Mouse (Mus musculus): ENCODE data around the gene Dctn3. TPM values are rescaled to one million over a fixed set of nuclear protein-coding genes. Genes with fewer than 3 reads are reported as not detected.
"Not testable (repeated sequence)": the region's sequence is repeated elsewhere in the genome, so short reads cannot be mapped to it uniquely, and the experiment has no call there.

The Dctn3 gene
- total RNA-seq, 4 experiments from 2014 or later: 141 to 156 (median 152) TPM

DNA sequence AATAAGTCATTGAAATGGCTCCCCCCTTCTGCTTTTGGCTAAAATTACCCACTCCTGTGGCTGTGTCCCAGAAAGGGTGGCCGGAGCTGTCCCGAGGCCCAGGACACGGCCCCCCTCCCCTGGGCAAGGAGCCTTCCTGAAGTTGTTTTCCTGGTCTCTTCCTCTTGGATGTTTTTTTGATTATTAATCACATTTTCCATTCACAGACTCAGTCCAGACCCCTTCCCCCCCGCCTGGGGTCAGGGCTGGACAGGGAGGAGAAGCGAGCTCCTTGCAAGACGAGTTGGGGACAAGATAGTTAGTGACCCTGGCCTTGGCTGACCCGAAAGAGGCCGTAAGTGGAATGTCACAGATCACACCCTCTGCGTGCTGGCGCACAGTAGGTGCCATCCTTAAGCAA lies 23.2 kb downstream of the Dctn3 start, which contains the start of gene Il11ra1:
Il11ra1 (plus strand) TSS at position 207 of the 400 bp plus-strand sequence.
- not testable (repeated sequence) for DNase-seq (ENCODE audit: low spot score in 2 of 2)

DNA sequence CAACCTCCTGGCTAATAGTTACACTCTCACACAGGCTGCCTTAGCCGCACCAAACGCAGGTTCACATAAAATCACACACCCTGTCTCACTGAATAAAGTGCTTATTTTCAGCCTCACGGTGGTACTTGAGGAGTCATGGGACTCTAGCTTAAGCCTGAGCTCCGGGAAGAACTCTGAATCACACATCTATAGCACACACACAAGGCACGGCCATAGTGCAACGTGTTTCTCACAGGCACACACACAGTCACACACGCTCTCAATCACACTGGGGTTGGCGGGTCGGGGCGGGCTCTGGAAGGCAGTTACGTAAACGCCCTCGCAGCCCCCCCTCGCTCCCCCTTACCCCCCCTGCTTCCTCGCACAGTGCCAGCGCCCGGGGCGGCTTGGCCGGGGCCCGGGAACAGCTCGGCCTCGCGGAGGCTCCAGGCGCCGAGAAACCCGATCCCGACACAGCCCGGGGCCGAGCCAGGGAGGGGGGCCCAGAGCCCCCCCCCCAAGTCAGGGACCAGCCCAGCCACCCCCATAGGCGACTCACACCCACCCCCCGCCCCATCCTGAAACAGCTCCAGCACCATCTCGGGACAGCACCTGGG lies 24.5 kb downstream of the Dctn3 start:
- not testable (repeated sequence) for DNase-seq (ENCODE audit: low spot score in 2 of 2)

DNA sequence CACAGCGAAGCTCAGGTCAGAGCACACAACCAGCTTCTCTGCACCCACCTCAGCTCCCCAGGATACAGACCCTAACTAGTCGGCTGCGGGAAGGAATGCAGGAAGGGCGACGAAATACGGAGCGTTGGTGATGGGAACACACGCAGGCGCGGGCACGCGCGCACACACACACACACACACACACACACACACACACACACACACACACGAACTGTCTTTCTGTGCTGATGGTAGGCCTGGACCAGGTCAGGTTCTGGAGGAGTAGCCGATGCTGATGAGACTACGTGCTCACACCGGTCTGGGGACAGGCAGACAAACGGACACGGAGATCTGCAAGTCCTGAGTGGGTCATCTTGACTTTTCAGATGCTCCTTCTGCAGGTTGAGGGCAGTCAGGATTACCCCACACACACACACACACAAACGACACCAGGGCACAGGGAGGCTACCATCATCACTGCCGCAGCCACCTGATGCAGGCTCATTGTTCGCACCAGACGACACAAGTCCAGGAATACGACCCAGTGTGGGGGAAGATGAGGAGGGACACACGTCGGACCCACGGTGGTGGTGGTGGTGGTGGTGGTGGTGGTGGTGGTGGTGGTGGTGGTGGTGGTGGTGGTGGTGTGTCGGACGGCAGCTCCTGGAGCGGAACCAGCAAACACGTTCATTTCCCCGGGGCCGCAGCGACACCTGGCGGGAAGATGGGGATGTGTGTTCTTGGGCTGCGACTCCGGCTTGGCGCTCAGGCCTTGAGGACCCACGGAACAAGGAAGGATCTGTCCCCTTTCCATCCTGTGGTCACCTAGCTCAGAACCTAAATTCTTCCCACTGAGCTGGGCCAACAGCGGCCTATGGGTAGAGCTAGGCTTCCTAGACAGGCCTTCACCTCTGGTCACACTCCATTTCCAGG lies 25.8 kb downstream of the Dctn3 start, which contains the start of gene Cntfr:
Cntfr (minus strand) TSS at position 160 of the 912 bp plus-strand sequence.
- peak; percentile 67 to 91 for DNase-seq (ENCODE audit: low spot score in 2 of 2)

DNA sequence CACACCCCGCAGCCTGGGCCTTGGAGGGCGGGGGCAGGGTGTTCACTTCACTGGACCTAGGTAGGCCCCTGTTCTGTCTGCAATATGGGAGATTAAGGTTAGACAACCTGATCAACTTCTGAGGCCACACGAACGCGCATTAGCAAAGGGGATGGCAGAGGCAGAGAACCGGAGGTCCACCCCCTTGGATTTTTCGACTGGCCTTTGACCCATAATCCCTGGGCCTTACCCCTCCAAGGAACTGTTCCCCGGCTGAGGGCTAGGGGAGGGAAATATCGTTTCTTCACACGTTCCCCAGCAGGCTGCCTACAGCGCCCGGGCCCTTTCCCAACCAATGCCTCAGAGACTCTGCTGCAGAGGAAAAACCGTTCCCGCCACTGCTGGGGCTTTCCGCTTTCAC lies 26.5 kb downstream of the Dctn3 start:
- not testable (repeated sequence) for DNase-seq (ENCODE audit: low spot score in 2 of 2)

DNA sequence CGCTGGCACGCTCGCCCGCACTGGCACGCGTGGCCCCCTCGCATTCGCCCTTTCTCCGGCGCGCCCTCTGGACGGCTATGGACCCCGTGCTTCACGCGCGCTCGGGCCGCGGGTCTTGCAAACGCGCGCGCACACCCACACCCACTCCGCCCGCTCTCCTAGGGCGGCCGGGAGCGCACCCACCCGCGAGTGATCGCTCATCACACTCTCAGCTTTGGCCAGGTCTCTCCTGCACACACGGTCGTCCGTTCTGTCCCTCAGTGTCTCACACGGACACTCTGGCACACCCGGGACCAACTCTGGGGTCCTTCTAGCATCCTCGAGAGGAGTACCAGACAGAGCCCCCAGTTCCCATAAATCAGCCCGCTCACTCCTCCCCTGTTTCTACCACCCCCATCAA lies 27.2 kb downstream of the Dctn3 start:
- DNase-seq (ENCODE audit: low spot score in 2 of 2): not testable (repeated sequence)

DNA sequence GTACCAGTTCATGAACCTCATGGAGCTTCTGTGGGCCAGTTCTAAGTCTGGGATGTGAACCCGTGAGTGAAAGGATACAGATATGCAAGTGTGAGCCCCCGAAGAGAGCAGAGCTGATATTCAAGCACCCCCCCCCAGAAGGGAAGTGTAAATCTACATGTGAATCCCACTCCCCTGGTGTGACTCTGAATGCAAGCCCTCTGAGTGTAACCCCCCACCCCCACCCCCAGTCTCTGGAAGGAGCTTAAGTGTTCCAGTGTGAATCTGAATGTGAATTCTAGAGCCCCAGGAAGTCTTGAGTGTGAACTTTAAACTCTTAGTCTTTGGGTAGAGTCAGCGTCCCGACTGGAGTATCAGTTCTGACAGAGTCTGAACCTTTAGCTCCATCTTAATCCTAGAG lies 29.5 kb downstream of the Dctn3 start:
- DNase-seq (ENCODE audit: low spot score in 2 of 2): not testable (repeated sequence)

DNA sequence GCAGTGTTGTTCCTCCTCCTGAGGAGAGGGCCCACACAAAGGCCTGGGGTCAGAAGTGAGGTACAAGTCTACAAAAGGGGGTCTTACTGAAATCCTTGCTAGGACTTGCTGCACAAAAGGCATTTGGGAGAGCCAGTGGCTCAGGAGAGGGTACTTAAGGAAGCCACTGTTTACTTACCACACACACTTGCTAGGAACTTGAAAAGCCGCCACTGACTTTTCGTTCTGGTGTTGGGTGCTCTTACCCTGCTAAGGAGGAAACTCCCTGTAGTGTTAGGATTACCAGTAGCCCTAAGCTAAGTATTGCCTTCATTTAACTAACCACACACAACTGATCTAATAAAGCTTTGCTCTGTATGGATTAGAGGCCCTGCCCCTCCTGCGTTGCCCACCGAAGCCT lies 33.0 kb downstream of the Dctn3 start:
- DNase-seq (ENCODE audit: low spot score in 2 of 2): not testable (repeated sequence)

DNA sequence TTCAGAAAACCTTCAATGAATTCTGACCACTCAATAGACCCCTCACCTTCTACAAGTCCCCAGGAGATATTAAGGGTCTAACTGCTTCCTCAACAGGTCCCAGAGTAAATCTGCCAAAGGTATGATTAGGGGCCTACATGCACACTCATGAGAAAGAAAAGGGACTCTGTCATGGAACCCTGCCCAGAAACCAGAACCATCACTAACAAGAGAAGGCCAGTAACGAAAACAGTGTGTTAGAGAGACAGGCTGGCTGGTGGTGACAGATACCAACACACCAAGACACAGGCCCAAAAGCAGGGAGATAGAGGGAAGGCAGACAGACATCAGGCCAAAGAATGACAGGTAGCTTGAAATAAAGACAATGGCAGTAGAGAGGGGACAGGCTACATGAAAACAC lies 34.4 kb downstream of the Dctn3 start:
- DNase-seq (ENCODE audit: low spot score in 2 of 2): not testable (repeated sequence)

DNA sequence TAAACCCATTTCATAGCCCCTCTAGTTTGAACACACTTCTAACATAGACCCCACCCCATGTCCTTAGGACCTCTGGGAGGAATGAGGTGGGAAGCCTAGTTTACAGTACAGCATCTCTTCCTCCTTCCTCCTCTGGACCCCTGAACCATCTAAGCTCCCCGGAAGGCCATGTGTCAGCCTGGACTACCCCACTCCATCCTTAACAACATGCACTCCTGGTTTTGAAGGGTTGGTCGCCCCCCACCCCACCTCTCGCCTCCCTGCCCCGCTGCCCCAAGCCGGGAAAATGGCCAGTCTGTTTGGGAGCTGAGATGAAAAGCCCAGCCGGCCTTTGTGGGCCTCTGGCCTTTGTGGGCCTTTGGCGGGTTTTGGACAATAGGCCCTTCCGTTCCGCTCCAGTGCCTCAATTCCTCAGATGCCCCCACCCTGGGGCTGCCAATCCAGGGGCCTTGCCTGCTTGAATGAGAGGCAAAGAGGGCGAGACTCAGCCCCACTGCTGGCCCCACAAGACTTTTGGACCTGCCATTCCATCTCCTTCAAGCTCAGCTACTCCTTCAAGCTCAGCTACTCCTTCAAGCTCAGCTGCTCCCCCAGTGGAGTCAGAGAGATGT lies 37.0 kb downstream of the Dctn3 start:
- DNase-seq (ENCODE audit: low spot score in 2 of 2): not testable (repeated sequence)

DNA sequence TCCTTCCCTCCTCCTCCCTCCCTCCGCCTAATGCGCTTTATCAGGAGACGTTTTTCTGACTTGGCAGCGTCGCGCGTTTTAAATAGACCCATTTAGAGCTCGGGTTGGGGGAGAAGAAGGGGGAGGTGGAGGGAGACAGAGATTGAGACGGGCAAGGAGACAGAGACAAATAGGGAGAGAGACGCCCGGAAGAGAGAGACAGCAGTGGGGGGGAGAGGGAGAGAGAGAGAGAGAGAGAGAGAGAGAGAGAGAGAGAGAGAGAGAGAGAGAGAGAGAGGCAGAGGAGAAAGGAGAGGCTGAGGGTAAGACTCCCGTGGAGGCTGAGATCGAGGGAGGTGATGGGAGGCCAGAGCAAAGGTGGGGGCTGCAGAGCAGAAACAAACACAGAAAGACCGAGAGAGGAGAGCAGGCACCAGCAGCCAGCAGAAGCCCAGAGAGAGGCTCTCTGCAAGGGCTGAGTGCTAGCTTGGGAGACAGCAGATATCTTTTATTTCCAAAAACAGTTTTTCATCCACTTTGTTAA lies 38.0 kb downstream of the Dctn3 start:
- DNase-seq (ENCODE audit: low spot score in 2 of 2): not testable (repeated sequence)

DNA sequence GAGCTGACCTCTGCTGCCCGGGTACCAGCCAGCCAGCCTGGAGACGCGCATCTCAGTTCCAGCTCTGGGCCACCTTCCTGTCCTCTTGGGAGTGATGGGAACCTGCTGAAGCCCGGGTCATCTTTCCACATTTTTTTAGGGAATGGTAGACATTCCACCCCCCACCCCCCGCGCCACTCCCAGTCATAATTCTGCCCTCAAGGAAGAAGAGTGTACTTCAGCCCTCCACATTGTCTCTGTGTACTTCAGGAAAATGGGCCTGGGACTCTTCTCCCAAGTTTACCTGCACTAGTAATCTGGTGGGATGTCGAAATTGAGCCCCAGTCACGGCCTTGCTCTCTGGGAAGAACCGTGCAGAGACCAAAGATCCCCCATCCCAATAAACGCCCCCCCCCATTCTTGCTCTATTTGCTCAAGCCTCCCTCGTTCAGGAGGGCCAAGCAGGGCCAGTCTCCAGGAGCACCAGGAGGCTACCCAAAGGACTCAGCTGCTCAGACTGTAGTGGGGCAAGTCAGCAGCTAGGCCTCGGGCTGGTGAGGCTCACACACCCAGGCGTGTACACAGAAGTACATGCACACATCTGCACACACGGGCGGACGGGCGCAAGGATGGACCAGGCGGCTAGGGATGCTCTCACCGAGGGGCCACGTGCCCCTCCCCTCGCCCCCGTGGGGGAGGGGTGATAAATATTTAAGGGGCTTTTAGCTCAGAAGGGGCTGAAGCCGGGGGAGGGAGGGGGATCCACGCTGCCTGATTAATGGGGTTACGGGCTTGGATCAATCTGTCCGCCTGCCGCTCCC lies 38.6 kb downstream of the Dctn3 start:
- DNase-seq (ENCODE audit: low spot score in 2 of 2): not testable (repeated sequence)

DNA sequence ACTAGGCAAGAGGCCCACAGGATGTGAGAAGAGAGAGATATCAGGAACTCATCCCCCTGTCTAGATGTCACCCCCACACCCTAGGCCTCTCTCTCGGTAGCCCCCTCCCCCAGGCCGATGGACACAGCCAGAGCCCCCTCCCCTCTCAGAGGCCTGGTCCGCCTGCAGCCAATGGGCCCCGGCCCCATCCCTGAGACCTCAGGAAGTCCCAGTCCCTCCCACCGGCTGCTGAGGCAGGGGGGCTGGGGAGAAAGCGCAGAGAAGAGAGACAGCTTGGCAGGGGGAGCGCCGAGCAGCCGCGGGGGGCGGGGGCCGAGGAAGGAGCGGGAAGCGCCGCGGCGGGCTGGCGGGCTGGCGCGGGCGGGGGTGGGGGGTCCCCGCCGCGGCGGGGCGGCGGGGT lies 39.7 kb downstream of the Dctn3 start:
- not testable (repeated sequence) for DNase-seq (ENCODE audit: low spot score in 2 of 2)

DNA sequence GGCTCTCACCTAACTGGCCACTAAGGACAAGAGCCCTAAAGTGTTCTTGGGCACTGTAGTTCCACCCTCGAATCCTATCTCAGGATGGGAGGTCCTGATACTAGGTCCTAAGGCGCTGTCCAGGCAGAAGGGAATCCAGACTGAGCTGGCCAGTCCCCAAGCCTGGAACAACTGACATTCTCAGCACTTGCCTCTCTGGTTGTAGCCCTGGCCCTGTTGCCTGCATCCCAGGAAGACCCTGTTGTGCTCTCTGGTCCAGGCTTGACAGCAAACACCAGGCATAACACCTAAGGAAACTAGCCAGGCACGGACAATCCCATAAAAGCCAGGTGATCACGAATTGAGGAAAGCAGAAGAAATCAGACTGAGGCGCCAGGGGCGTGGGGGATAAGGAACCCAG lies 40.2 kb downstream of the Dctn3 start:
- no peak for DNase-seq (ENCODE audit: low spot score in 2 of 2)

DNA sequence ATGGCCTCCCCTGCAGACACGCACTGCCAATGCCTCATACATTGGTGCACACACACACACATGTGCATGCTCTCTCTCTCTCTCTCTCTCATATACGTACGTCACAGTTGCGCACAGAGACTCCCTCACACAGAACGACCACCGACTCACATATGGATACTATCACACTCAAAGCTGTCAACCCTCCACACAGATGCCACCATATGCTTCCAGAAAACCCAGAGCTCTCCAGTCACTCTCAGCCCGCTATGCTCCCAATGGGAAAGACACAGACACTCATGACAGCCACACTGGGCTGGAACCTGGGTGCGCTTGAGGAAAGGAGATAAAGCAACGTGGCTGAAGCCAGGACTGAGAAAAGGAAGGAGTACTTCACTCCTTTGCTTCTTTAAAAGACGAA lies 41.0 kb downstream of the Dctn3 start:
- no peak for DNase-seq (ENCODE audit: low spot score in 2 of 2)

DNA sequence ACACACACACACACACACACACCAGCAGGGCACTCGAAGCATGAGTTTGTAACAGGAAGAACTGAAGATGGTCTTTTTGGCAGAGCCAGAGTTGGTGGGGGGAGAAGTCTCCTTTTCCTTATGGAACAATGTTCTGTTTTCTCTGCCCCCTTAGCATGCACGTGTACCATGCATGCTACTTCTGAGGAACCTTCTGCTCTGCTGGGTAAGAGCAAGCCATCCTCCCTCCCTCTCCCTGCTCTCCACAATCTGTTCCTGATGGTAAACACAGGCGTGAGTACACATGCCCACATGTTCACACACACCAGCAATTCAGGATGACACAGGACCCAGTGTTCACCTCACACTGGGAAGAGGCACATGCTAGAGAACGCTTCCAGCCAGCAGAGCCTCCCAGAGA lies 41.8 kb downstream of the Dctn3 start:
- DNase-seq (ENCODE audit: low spot score in 2 of 2): peak; percentile 60 to 70

DNA sequence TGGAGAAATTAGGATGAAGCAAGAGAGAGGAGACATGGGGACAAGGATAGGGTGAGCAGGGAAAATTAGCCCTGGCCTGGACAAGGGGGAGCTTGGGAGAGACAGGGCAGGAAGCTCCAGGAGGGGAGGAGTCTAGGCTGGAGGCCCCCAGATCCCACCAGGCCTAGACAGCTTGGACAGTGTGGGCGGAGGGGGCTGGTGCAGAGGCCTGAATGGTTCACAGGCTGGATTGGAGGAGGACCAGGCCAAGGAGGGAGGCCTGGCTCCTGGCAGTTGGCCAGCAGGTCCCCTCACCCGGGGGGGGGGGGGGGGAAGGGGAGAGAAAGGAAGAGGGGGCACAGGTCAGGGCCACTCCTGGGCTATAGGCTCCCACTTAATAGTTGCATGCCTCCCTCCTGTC lies 43.7 kb downstream of the Dctn3 start:
- DNase-seq (ENCODE audit: low spot score in 2 of 2): no peak

DNA sequence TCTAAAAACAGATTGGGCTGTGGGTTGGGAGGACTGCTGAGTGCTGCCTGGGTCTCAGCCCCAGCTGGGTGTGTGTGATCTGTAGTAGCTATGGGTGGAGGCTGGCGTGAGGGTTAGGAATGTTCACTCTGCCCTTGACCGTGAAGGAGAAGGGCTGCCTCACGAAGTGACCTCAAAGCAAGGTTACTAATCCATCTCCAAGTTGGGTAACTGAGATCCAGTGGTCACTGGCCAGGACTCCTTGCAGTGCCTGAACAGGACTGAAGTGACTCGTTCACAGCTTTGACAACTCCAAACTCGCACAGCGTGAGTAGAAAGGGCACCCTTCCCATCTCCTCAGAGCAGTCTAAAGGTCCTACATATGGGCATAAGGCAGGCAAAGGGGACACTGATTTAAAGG lies 44.1 kb downstream of the Dctn3 start:
- DNase-seq (ENCODE audit: low spot score in 2 of 2): no peak

DNA sequence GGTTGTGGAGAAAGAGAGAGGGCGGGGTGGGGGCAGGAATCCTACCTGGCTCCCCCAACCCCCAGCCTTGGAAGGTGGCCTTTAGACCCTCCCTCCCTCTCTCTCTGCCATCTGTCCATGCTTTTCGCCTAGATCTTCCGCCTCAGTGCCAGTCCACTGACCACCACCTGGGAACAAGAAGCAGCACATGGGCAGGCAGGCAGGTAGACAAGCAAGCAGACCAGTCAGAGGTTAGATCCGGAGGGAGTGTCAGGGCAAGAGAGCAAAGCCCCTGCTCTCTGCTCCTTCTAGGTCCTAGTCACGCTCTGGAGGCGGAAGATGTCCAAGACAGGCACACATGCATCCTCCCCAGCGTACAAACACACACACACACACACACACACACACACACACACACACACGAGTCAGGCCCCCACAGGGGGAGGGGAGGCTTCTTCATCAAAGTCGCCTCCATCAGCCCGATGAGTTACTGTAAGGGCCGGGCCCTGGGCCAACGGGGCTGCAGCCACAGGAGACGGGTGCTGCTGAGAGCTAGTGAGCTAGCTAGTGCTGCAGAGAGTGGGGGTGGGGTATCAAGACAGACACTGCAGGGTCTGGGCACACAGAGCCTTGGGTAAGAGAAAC lies 45.9 kb downstream of the Dctn3 start:
- no peak for DNase-seq (ENCODE audit: low spot score in 2 of 2)

DNA sequence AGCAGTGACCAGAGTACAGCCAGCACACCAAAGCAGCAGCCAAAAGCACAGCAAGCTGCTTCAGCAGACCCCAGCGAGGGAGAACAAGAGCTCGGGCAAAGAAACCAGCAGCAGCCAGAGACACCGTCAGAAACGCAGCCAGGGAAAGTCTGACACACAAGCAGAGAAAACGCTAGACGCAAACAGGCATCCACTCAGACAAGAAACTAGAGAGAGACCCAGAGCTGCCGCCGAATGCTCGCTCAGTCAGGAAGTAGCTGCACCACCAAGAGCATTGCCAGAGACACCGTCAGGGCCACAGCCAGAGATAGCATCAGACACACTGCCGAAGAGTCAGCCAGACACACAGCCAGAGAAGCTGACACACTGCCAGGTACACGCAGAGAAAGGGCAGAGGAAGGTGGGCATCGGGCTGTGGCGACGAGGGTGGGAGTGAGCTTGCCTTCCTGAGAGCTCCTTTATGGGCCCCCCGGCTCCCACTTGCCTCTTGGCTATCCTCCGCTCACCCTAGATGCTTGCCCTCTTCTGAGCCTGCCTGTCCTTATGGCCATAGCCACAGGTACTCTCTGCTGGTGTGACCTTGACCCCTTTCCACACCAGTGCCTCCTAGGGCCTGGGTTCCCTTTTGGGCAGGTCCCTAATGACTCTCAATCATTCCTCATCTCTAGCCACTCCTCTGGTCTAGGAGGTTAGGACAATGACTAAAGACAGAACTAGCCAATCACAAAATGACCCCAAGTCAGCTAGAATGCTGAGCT lies 46.5 kb downstream of the Dctn3 start:
- DNase-seq (ENCODE audit: low spot score in 2 of 2): no peak

DNA sequence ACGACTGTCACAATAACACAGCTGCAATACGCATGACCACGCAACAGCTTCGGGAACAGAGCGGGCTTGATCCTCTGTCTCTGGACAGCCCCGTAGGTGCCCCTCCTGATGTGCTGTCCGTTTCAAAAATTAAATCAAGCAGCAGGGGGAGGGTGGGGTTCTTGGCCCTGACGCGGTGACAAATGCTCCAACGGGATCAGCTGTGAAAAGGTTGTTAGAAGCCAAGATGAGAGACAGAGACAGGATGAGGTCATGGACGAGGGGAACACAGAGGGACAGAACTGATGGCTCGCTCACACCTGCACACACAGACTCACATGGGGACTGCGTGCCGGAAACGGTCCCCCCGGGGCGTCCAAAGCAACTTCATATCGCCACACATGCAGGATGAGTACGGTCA lies 49.8 kb downstream of the Dctn3 start:
- no peak for DNase-seq (ENCODE audit: low spot score in 2 of 2)

All from layer of hippocampus, adult 8-10 months (tissue).